Mouse (Mus musculus): ENCODE data around the gene Syt1. TPM values are rescaled to one million over a fixed set of nuclear protein-coding genes. Genes with fewer than 3 reads are reported as not detected.

Syt1 gene
- polyA plus RNA-seq, 1 experiment from 2014 or later, result 0.70 TPM

GRCm38 (mm10) chr10:108610057-108610644 lies 400.6 kb downstream of the Syt1 start:
- peak overlapping the region; percentile 29; the same call in 1 of the 2 replicates for H3K27ac ChIP-seq
- H3K4me3 ChIP-seq, result no peak overlapping the region
- no peaks in the 10 kb centered on the region for H3K27me3 ChIP-seq (ENCODE audit: insufficient read depth, poor library complexity, severe bottlenecking)
- H3K4me1 ChIP-seq, result peaks cover 4% of the 10 kb centered on the region; the same call in 1 of the 2 replicates
- H3K9me3 ChIP-seq, result no peaks in the 10 kb centered on the region
- no peak for DNase-seq (ENCODE audit: low spot score)
- WGBS, result 75% methylated on average over 14 of the region's 14 CpGs
- H3K36me3 ChIP-seq, result no peaks in the 10 kb centered on the region

GRCm38 (mm10) chr10:108601672-108602412 lies 408.9 kb downstream of the Syt1 start:
- H3K4me1 ChIP-seq, result peaks cover 21% of the 10 kb centered on the region
- peaks cover 4% of the 10 kb centered on the region for H3K9me3 ChIP-seq
- 0 out of 2 replicates have a peak, but pooled peaks cover 5% of the 10 kb centered on the region for H3K36me3 ChIP-seq
- peak overlapping the region; percentile 9; the same call in 1 of the 2 replicates for H3K4me3 ChIP-seq
- 31% methylated on average over 8 of the region's 8 CpGs for WGBS
- H3K27me3 ChIP-seq (ENCODE audit: insufficient read depth, poor library complexity, severe bottlenecking), result no peaks in the 10 kb centered on the region
- H3K27ac ChIP-seq, result no peak overlapping the region; the same call in 1 of the 2 replicates
- no peak for DNase-seq (ENCODE audit: low spot score)

- 87% methylated on average over 9 of the region's 9 CpGs for WGBS
- peak; percentile 5 for DNase-seq (ENCODE audit: low spot score)
- peaks cover 32% of the 10 kb centered on the region for H3K4me1 ChIP-seq
- no peaks in the 10 kb centered on the region for H3K27me3 ChIP-seq (ENCODE audit: insufficient read depth, poor library complexity, severe bottlenecking)
- H3K4me3 ChIP-seq, result no peak overlapping the region
- H3K36me3 ChIP-seq, result 0 out of 2 replicates have a peak, but pooled peaks cover 5% of the 10 kb centered on the region
- no peak overlapping the region for H3K27ac ChIP-seq
- peaks cover 4% of the 10 kb centered on the region for H3K9me3 ChIP-seq
Measured at GRCm38 (mm10) chr10:108600693-108601092, 410.1 kb downstream of the Syt1 start.

GRCm38 (mm10) chr10:108597385-108597784 lies 413.4 kb downstream of the Syt1 start:
- Histone ChIP-seq H3K36me3 (0 out of 2 replicates have a peak, but pooled peaks cover 5% of the 10 kb centered on the region), H3K27me3 (ENCODE audit: insufficient read depth, poor library complexity, severe bottlenecking) (no peaks in the 10 kb centered on the region), H3K4me1 (peaks cover 33% of the 10 kb centered on the region), H3K27ac (no peak overlapping the region), H3K4me3 (no peak overlapping the region), H3K9me3 (peaks cover 4% of the 10 kb centered on the region)
- 91% methylated on average over 1 of the region's 1 CpGs for WGBS
- no peak for DNase-seq (ENCODE audit: low spot score)

- Histone ChIP-seq H3K4me1 (peaks cover 23% of the 10 kb centered on the region), H3K4me3 (peak overlapping the region; percentile 35), H3K27ac (peak overlapping the region; percentile 78), H3K27me3 (ENCODE audit: insufficient read depth, poor library complexity, severe bottlenecking) (no peaks in the 10 kb centered on the region), H3K36me3 (0 out of 2 replicates have a peak, but pooled peaks cover 5% of the 10 kb centered on the region), H3K9me3 (peaks cover 4% of the 10 kb centered on the region)
- WGBS, result 19% methylated on average over 11 of the region's 11 CpGs
- peak; percentile 52 for DNase-seq (ENCODE audit: low spot score)
Measured at GRCm38 (mm10) chr10:108596162-108596927, 414.4 kb downstream of the Syt1 start.

- WGBS, result 68% methylated on average over 3 of the region's 3 CpGs
- H3K4me1 ChIP-seq, result peaks cover 3% of the 10 kb centered on the region; the same call in 1 of the 2 replicates
- no peaks in the 10 kb centered on the region for H3K9me3 ChIP-seq
- H3K4me3 ChIP-seq, result no peak overlapping the region
- no peak for DNase-seq (ENCODE audit: low spot score)
- H3K36me3 ChIP-seq, result no peaks in the 10 kb centered on the region
- no peak overlapping the region for H3K27ac ChIP-seq
- H3K27me3 ChIP-seq (ENCODE audit: insufficient read depth, poor library complexity, severe bottlenecking), result no peaks in the 10 kb centered on the region
Measured at GRCm38 (mm10) chr10:108589355-108589754, 421.4 kb downstream of the Syt1 start.

GRCm38 (mm10) chr10:108588924-108589323 lies 421.9 kb downstream of the Syt1 start:
- Histone ChIP-seq H3K9me3 (no peaks in the 10 kb centered on the region), H3K4me3 (no peak overlapping the region), H3K4me1 (no peaks in the 10 kb centered on the region), H3K27me3 (ENCODE audit: insufficient read depth, poor library complexity, severe bottlenecking) (no peaks in the 10 kb centered on the region), H3K27ac (no peak overlapping the region), H3K36me3 (no peaks in the 10 kb centered on the region)
- WGBS, result 86% methylated on average over 3 of the region's 3 CpGs
- DNase-seq (ENCODE audit: low spot score), result no peak

GRCm38 (mm10) chr10:108583694-108584093 lies 427.1 kb downstream of the Syt1 start:
- Histone ChIP-seq H3K36me3 (no peaks in the 10 kb centered on the region), H3K9me3 (no peaks in the 10 kb centered on the region), H3K4me3 (no peak overlapping the region), H3K4me1 (peaks cover 9% of the 10 kb centered on the region), H3K27me3 (ENCODE audit: insufficient read depth, poor library complexity, severe bottlenecking) (no peaks in the 10 kb centered on the region), H3K27ac (no peak overlapping the region)
- WGBS, result 36% methylated on average over 11 of the region's 11 CpGs
- no peak for DNase-seq (ENCODE audit: low spot score)

GRCm38 (mm10) chr10:108582397-108582730 lies 428.4 kb downstream of the Syt1 start:
- H3K4me1 ChIP-seq, result peaks cover 9% of the 10 kb centered on the region
- WGBS, result 18% methylated on average over 3 of the region's 3 CpGs
- no peaks in the 10 kb centered on the region for H3K9me3 ChIP-seq
- peak overlapping the region; percentile 42 for H3K27ac ChIP-seq
- no peak overlapping the region for H3K4me3 ChIP-seq
- DNase-seq (ENCODE audit: low spot score), result peak; percentile 91
- no peaks in the 10 kb centered on the region for H3K27me3 ChIP-seq (ENCODE audit: insufficient read depth, poor library complexity, severe bottlenecking)
- no peaks in the 10 kb centered on the region for H3K36me3 ChIP-seq

GRCm38 (mm10) chr10:108581555-108582396 lies 429.0 kb downstream of the Syt1 start:
- no peak for DNase-seq (ENCODE audit: low spot score)
- no peaks in the 10 kb centered on the region for H3K36me3 ChIP-seq
- H3K27me3 ChIP-seq (ENCODE audit: insufficient read depth, poor library complexity, severe bottlenecking), result no peaks in the 10 kb centered on the region
- H3K9me3 ChIP-seq, result no peaks in the 10 kb centered on the region
- no peak overlapping the region for H3K4me3 ChIP-seq
- peaks cover 9% of the 10 kb centered on the region for H3K4me1 ChIP-seq
- WGBS, result 74% methylated on average over 12 of the region's 12 CpGs
- H3K27ac ChIP-seq, result peak overlapping the region; percentile 42

- no peak for DNase-seq (ENCODE audit: low spot score)
- Histone ChIP-seq H3K4me1 (peaks cover 9% of the 10 kb centered on the region), H3K27me3 (ENCODE audit: insufficient read depth, poor library complexity, severe bottlenecking) (no peaks in the 10 kb centered on the region), H3K9me3 (no peaks in the 10 kb centered on the region), H3K36me3 (no peaks in the 10 kb centered on the region), H3K4me3 (no peak overlapping the region), H3K27ac (peak overlapping the region; percentile 42; the same call in 1 of the 2 replicates)
- 87% methylated on average over 9 of the region's 9 CpGs for WGBS
Measured at GRCm38 (mm10) chr10:108580786-108581420, 429.9 kb downstream of the Syt1 start.

- no peak overlapping the region for H3K4me3 ChIP-seq
- H3K27me3 ChIP-seq (ENCODE audit: insufficient read depth, poor library complexity, severe bottlenecking), result no peaks in the 10 kb centered on the region
- peak overlapping the region; percentile 16; the same call in 1 of the 2 replicates for H3K27ac ChIP-seq
- H3K36me3 ChIP-seq, result no peaks in the 10 kb centered on the region
- no peaks in the 10 kb centered on the region for H3K9me3 ChIP-seq
- DNase-seq (ENCODE audit: low spot score), result no peak
- 59% methylated on average over 4 of the region's 4 CpGs for WGBS
- peaks cover 9% of the 10 kb centered on the region for H3K4me1 ChIP-seq
Measured at GRCm38 (mm10) chr10:108579396-108579795, 431.4 kb downstream of the Syt1 start.

All from heart, embryonic 10.5 days (tissue).